Mouse (Mus musculus) right cerebral cortex, adult 2 months (tissue): ENCODE results near the gene Samsn1.

ENCODE experiments used
- DNase-seq, 2 experiments: peaks; one replicate each; pipeline ENCODE4 v3.0.0; 2021 to 2022; ENCODE audit warnings: low spot score in 2 of 2

Samsn1 gene

DNA sequence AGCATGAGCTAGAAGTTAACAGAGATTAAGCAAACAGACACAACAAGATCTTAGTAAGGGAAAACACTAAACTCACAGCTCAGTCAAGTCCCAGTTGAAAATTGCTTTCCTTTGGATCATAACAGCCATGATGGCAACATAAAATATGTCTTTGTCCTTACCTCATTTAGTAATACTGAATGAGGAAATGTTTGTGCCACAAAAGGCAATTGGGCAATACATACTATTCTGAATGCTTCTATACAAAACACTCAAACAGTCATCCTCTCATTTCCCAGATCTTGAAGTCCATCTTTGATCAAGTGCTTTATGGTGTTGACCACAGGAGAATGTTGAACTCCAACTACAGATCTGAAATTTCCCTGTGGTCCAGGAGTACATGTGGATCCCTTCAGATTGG lies 88.7 kb downstream of the Samsn1 start:
- no peak for DNase-seq

DNA sequence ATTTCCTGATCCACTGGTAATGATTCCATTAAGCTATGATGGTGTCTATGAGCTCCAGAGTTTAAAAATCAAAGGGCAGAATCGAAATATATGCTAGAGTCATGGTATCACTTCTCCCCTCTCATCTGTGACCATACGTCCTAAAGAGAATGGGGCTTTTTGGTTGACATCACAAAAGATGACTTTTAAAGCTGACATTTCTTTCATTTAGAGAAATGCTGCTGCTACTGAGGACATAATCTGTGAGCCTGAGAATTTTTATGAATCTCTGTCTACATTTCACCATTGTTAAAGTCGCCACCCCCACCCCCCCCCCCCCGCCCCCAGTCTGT lies 91.9 kb downstream of the Samsn1 start:
- no peak for DNase-seq

DNA sequence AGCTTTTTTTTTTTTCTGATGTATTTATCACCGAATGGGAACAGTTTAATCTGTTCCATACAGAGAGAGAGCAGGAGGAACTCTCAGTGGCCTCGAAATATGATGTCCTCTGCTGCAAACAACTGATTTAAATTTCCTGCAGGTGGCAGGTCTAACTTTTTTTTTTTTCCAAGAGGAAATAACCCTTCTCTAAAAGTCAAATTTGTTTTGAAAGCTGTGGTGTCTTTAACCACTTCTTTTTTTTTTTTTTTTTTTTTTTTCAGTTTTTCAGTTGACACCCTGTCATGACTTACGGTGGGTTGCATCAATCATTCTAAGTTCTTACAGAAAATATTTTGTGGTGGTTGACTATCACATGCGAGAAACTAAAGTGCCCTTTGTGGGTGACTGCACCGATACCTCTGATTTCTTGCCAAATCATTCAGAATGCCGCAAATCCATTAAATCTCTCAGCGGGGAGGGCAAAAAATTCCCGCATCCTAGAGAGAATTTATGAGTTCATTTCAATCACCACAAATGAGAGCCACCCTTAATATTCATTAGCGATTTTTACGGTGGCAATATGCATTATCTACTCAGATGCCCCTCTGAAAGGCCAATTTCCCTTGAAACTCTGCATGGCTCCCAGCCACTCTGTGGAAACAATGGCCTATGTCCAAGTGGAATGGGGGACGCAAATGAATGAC lies 92.4 kb downstream of the Samsn1 start:
- no peak for DNase-seq

DNA sequence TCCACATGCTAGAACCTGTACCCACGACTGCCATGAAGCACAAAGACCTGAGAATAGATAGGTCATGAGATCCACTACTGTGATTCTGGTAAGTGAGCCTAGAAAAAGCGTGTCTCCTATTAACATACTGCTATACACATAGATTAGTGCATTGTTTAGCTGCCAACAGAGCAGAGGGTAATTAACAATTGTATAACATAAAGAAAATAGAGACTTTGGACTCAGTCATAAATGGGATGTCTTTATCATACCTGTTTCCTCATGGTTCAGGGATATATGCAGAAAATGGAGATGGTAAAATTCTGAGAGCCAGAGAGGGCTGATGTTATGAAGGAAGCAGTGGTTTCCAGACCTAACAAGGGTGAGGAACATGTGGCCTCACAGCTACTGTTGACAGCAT lies 95.6 kb downstream of the Samsn1 start:
- no peak for DNase-seq

DNA sequence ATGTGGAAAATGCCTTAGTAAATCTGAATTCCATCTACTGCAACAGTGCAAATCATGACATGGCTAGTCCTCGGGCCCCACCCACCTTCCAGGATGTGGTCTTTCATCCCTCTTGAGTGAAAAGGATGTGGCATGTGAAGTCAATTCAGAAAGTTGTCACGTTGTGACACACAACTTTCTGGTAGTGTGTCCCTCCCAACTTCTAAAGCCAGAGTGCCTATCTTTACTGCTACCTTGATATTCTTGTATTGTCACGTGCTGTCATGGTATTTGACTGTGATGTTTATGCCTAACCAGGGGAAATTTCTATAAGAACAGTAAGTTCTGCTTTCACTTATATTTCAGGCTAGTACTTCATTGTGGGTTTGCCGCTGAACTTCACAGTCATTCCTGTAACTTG lies 101.2 kb downstream of the Samsn1 start:
- no peak for DNase-seq

DNA sequence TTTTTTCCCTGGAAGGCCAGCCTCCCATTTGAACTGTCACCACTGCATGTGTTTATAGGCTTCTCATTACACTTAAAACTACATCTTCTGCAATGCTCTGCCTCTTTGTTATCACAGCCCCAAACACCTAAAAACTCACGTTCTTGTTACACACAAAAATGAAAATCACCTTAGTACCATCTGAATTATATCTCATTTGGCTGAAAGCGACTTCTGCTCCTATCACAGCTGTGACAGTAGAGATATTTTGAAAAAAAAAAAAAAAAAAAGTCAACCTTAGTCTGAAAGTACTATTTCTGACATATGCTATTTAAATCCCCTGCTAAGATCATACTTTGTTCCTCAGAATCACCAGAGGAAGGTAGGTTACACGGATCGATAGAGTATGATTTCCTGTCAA lies 102.8 kb downstream of the Samsn1 start:
- no peak for DNase-seq

DNA sequence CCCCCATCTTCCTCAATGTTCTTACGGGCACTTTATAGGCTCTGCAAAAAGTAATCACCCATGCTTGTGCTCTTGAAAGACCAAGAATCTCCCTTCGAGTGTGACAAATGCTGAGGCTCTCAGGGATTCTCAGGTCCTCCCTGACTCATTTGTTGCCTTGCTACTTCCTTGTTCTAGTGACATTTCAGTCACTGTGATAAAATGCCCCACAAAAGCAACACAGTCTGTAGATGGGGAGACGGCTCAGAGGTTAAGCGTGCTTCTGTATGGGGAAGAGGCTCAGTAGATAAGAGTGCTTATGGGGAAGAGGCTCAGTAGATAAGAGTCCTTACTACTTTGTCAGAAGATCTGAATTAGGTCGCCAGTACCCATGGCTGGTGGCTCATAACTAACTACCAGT lies 104.4 kb downstream of the Samsn1 start:
- no peak for DNase-seq

DNA sequence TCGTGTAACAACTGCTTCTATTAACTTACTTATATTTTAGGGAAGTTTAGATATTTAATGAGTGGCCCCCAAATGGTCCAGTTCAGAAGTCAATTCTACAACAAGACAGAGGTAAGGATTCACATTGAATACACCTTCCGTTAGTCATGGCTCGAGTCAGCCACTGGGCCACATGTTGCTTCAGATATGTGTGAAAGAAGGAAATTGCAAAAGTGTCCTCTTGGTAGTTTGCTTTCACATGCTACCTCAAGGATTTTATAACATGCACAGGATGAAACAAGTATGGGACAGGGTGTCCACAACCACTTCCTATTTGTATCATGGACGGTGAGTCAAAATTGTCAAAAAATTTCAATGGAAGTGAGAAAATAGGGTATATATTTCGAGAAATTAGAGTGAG lies 110.0 kb downstream of the Samsn1 start:
- no peak for DNase-seq

DNA sequence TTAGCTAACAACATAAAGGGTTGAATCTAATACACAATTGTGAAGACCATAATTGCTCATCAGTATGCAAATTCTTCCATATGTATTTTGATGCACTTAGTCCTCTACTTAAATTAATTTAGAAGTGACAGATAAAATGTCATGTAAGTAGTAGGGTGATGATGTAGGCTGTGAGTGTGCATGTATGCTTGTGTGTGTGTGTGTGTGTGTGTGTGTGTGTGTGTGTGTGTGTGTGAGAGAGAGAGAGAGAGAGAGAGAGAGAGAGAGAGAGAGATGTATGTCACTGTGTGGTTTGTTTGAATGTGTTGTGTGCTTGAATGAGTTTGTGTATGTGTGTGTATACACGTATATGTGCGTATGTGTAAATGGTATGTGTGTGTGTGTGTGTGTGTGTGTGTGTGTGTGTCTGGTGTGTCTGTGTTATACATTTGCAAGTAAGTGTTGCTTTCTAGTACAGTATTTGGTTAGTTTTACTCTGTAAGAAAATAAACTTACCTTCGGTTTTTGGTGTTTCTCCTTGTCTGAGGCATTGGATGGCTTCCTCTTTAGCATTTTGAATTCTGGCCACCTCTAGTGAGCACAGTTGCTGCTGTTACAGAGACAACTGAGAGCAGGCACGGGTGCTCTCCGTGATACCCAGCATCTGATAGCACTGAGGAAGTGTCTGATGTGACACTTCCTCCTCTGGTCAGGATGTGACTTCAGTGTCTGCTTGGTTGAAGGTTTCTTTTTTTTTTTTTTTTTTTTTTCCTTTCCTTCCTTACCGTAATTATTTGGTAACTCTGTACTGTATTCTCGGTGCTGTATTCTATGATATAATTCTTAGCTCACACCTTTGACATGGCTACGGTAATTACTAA lies 113.2 kb downstream of the Samsn1 start:
- no peak for DNase-seq

DNA sequence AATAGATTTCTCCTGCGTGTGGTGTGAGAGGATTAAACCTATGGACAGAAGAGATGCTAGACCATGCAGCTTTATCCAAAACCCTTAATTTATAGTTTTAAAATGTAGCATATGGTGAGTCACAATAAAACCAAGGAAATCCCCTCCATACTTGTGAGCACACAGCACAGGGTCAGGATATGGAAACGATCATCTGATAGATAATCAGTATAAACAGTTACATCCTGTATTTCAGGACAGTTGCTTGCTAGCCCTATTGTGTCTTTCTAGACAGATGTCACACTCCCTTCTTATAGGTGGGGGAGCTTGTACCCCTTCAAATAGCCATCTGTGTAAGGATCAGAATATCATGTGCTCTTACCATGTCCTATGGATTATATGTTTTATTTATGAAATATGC lies 115.3 kb downstream of the Samsn1 start:
- no peak for DNase-seq

DNA sequence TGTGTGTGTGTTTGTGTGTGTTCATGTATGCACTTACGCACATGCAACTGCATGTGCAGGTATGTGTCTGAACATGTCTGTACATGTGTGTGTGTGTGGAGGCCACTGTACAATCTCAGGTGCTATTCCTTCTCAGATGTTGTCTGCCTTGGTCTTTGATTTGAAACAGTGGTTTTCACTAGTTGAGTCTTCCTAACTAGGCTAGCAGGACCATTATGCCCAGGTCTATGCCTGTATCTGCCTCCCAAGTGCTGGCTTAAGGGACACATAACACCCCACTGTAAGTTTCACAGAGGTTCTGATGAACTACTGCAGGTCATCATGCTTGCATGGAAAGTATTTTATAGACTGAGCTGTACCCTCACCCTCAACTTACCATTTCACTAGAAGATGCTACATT lies 115.8 kb downstream of the Samsn1 start:
- no peak for DNase-seq

DNA sequence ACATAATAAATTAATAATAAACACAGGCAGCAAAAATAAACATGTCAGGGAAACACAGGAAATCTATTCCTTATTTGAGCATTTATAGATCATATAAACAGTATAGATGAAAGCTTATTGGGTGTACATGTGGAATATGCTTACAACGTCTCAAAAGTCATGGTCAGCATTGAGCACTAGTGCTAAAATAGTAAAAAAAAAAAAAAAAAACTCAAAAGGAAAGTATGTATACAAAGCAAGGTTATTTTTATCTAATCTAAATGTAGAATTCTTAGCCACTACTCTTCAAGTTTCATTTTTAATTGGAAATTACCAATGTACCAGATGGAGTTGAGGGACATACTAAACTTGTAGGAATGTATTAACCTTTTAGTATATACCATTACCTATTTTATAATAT lies 116.8 kb downstream of the Samsn1 start:
- DNase-seq = no peak

DNA sequence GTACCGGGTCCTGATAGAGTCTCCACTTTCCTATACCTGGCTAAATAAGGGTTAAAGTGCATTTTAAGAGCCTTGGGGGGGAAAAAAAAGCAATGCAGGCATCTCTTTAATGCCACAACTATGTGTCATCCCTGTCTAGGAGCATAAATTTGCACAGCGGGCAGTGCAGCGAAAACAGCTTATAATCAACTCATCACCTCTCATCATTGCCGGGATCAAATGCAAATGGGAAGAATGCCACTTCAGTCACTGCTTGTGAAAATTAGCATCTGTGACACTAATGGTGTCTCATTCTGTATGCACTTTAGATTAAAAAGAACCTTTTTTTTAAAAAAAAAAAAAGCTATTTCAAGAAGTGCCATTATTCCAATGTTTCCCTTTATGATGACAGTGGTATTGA lies 118.0 kb downstream of the Samsn1 start:
- no peak for DNase-seq

DNA sequence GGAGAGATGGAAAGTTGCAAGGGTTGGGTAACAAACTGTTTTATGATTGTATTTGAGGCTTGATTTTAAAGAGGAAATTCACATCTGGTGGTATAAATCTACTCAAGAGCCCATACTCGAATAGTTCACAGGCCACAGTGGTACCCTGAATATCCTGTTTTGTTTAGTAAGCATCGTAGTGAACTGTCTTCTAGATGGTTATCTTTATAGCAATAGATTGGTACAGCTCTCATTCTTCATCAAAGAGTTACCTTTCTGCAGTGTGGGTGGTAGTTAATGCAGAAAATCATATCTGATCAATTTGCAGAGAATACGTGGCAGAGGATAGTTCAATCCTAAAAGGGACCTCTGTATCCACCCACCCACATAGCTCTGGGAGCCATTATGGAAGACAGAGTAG lies 119.1 kb downstream of the Samsn1 start:
- DNase-seq = no peak

DNA sequence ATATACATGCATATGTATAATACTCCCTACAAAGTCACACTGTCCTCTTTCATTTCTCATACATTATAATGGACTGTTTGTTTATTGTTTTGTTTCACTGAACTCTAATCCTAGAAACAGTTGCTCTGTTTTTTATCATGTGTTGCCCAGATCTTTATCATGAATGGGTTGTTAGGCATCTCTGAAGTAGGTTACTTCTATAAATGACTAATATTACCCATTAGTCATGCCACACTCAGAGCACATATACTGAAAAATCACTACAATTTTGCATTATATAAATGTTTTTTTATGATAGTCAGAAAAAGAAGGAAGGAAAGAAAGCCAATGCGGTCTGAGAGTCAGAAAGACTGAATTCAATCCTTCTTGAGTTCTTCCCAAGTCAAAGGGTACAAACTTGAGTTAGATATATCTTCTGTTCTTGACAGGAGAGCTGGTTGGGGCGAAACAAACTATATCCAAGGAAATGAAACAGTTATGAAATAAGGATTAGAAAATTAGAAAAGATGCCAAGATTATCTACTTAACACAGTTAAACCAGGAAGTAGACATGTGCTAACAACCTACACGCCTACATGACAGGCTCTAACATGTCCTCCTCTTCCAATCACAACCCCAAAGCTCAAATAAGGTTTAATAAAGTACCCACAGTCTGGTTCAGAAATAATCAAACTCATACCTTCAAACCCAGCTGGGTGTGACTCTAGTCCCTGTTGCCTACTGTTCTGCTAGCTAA lies 122.0 kb downstream of the Samsn1 start:
- no peak for DNase-seq

DNA sequence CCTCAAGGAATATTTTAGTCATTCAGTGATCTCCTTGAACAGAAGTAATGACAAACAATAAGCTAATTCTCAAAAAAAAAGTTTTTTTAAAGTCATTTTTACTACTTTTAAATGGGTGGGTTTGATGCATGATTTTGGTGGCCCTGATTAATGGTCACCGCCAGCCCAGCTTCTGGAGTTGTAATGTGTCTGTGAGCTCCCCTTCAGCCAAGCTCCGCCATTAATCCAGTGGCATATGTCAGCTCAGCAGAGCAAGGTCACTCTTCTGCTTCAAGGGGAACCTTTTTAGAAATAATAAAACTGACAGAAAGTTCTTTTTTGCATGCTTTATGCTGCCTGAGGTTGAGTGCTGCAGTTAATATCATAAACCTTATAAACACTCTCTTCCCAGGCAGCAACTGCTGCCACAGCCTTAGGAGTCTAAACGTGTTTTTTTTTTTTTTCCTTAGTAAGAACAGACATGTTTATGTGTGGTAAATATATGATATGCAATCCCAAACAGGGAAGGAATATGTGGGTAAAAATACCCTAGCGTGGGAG lies 124.2 kb downstream of the Samsn1 start:
- DNase-seq = no peak

DNA sequence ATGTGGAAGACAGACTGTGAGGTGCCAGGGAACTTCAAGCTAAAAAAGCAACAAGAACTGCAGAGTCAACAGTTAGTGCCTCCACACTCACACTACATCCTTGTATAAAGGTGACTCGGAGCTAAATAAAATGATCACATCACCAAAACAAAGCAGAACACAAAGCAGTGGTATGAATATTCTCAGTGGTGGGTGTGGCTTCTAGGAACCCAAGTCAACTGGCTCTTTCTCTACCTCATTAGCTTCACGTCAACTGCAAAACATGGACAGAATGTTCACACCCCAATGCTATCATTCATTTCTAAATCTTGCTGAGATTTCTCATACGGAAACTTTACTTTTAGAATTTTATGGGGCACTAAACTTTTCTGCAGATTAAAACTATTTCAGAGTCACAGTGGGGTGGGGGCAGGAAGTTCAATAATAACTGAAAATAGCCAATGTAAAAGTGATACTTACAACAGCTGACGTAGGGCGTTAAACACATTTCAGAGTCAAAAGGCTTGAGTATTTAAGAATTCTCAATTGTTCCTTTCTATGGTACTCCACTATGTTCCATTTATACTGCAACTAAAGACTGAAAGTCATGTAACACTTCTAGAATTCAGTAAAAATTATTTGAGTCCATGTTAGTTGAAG lies 127.7 kb downstream of the Samsn1 start:
- DNase-seq = peak in 1 of 2 experiments; percentile 16

DNA sequence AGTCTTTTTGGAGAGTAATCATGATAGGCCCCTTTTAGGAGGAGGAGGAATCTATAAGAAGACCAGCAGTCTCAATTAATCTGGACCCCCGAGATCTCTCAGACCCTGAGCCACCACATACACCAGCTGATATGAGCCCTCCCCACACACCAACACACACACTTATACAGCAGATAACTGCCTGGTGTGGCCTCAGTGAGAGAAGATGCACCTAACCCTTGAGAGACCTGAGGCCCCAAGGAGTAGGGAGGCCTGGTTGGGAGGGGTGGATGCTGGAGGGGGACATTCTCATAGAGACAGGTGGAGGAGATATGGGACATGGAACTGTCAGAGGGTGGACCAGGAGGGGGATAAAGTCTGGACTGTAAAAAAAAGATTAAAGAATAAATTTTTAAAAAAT lies 128.6 kb downstream of the Samsn1 start:
- DNase-seq = no peak

DNA sequence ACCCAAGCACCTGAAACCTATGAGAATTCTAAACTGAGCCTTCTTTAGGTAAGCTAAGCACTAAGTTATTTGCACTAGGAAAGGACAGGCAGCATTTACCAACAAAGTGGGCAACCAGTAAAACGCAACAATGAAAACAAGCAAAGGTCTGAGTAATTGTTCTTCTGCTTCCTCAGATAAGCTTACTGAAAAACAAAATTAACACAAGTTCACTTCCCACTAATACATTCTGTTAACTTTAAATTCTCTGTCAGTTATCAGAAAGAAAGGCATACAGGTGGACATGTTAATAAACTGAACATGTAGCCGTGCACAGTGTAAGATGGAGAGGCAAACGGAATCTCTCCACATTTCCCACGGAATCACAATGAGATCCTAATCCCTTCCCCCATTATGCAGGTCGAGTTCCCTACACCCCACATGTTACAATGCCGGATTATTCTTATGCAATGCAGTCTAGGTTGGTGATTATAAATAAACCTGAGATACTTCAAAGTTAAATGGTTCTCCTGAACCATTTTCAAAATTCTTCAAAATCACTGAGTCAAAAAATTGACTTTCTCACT lies 132.9 kb downstream of the Samsn1 start:
- DNase-seq = no peak

DNA sequence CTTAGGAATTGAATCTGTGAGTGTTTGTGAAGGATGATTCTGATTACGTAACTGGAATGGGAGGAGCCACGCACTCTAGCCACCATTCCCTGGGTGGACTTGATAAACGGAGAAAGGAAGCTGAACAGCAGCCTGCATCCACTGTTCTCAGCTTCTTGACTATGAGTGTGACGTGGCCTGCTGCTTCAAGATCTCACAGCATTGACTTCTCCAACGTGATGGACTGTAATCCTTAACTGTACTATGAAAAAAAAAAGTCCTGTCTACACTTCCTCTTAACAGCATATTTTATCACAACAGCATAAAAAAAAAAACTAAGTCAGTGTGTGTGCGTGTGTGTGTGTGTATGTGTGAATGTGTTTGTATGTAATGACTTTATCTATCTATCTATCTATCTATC lies 134.9 kb downstream of the Samsn1 start:
- DNase-seq = no peak

DNA sequence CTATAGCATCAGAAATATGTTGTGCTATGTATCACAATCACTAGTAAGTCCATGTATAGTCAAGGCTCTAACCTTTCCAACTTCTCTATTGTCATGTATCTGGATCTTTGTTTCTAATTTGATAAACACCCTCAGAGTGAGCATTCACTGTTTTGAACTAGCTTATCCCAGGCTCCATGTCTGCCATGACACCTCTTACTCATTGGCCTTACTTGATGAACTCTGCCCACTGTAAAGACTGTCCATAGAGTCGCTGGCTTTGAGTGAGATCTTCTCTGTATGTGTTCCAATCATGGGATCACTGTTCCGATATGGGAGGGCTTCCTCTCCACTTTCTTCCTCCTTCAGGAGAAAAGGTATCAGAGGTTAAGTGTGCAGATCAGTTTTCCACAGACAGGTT lies 143.2 kb downstream of the Samsn1 start:
- no peak for DNase-seq

DNA sequence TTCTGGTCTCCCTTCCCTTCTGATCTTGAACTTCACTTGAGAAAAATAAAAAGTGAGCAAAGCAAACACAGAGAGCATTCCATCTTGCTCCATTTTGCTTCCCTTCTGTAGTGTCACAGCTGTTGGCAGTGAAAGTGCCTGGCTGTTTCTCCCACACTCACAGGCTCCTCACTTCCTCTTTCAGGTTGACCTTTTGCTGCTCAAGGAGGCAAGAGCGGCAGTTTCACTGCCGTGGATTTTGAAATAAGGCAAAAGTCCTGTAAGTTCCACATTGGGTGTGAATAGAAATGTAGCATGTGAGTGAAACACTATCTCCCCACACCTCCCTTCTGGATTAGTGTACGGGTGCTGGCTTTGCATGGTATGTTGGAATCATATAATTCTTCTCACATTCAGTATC lies 144.9 kb downstream of the Samsn1 start:
- no peak for DNase-seq
